Mouse (Mus musculus) spleen, adult 2 months (tissue): ENCODE measurements at regions not wholly inside any gene's neighbourhood (a gene's known extent, or its start where the extent isn't known, plus 50 kb on each side); places are given as distances from the start of the nearest gene placed in this dataset.

Source experiments
- DNase-seq, 2 experiments: peaks; one replicate each; pipeline versions ENCODE4 v3.0.0 to v3.0.0-alpha.2; 2012 to 2021; ENCODE audit warnings: low spot score in 2 of 2, low read depth in 1 of 2
- H3K27ac ChIP-seq: fragments of 200-500 bp; 2 replicates; pipeline ENCODE4 v1.5.1; 2012; ENCODE audit warnings: low read length, inconsistent platforms; ENCODE audit not compliant: insufficient read depth
- H3K27me3 ChIP-seq: fragments of 200-500 bp; 2 replicates; pipeline ENCODE4 v1.6.1; 2012; ENCODE audit warnings: mild to moderate bottlenecking, moderate library complexity, low read length, inconsistent platforms; ENCODE audit not compliant: control insufficient read depth, insufficient read depth
- H3K36me3 ChIP-seq: fragments of 200-500 bp; 2 replicates; pipeline ENCODE4 v1.6.1; 2012; ENCODE audit warnings: mild to moderate bottlenecking, low read length, inconsistent platforms; ENCODE audit not compliant: control insufficient read depth, insufficient read depth
- H3K4me1 ChIP-seq: fragments of 200-500 bp; 2 replicates; pipeline ENCODE4 v1.6.1; 2011; ENCODE audit warnings: inconsistent platforms; ENCODE audit not compliant: control insufficient read depth, insufficient read depth, insufficient read length
- H3K4me3 ChIP-seq: fragments of 200-500 bp; 2 replicates; pipeline ENCODE4 v1.5.1; 2011; ENCODE audit warnings: mild to moderate bottlenecking, inconsistent platforms; ENCODE audit not compliant: insufficient read depth, insufficient read length; ENCODE audit errors: extremely low read depth
- CTCF ChIP-seq: fragments of 200-500 bp; IDR thresholded peaks from 2 replicates; pipeline ENCODE4 v1.5.1; 2011; ENCODE audit warnings: mild to moderate bottlenecking, inconsistent platforms; ENCODE audit not compliant: insufficient read depth, insufficient read length, insufficient replicate concordance; ENCODE audit errors: extremely low read depth
- POLR2A ChIP-seq: fragments of 200-500 bp; IDR thresholded peaks from 2 replicates; pipeline ENCODE4 v1.6.1; 2011; ENCODE audit warnings: low read depth, low read length, inconsistent platforms
- WGBS: fragments of 180-500 bp; shearing (Covaris S2); methylation state at CpG from one replicate; pipeline ENCODE4 v1.1.7; 2018; 5-methylcytosine and 5-hydroxymethylcytosine counted together

- 89% methylated on average over 7 of the region's 7 CpGs for WGBS
- no peak for DNase-seq
- Histone ChIP-seq H3K4me1 (no peaks in the 10 kb centered on the region), H3K36me3 (no peaks in the 10 kb centered on the region), H3K27me3 (no peaks in the 10 kb centered on the region), H3K4me3 (no peak overlapping the region), H3K27ac (no peak overlapping the region)
- TF ChIP-seq CTCF (no peak), POLR2A (no peak)
Observed at GRCm38 (mm10) chr9:67147656-67148055, 98.5 kb upstream of the Tpm1 start.

GRCm38 (mm10) chr9:67145392-67145791, 96.2 kb upstream of the Tpm1 start:
- H3K27me3 ChIP-seq, result no peaks in the 10 kb centered on the region
- no peaks in the 10 kb centered on the region for H3K36me3 ChIP-seq
- H3K4me1 ChIP-seq, result no peaks in the 10 kb centered on the region
- 95% methylated on average over 6 of the region's 6 CpGs for WGBS
- no peak for TF ChIP-seq CTCF
- TF ChIP-seq POLR2A, result no peak
- no peak overlapping the region for H3K4me3 ChIP-seq
- no peak overlapping the region for H3K27ac ChIP-seq
- no peak for DNase-seq

- Histone ChIP-seq H3K4me3 (no peak overlapping the region), H3K27me3 (no peaks in the 10 kb centered on the region), H3K27ac (no peak overlapping the region), H3K36me3 (no peaks in the 10 kb centered on the region), H3K4me1 (no peaks in the 10 kb centered on the region)
- TF ChIP-seq CTCF (no peak), POLR2A (no peak)
- DNase-seq, result no peak
Observed at GRCm38 (mm10) chr9:67144511-67144910, 95.3 kb upstream of the Tpm1 start.

- TF ChIP-seq CTCF, result no peak
- TF ChIP-seq POLR2A, result no peak
- no peaks in the 10 kb centered on the region for H3K36me3 ChIP-seq
- no peak for DNase-seq
- no peak overlapping the region for H3K27ac ChIP-seq
- no peaks in the 10 kb centered on the region for H3K4me1 ChIP-seq
- 77% methylated on average over 7 of the region's 7 CpGs for WGBS
- no peaks in the 10 kb centered on the region for H3K27me3 ChIP-seq
- H3K4me3 ChIP-seq, result no peak overlapping the region
Observed at GRCm38 (mm10) chr9:67140319-67140887, 91.2 kb upstream of the Tpm1 start.

- no peaks in the 10 kb centered on the region for H3K27me3 ChIP-seq
- no peaks in the 10 kb centered on the region for H3K4me1 ChIP-seq
- no peak for DNase-seq
- H3K36me3 ChIP-seq, result no peaks in the 10 kb centered on the region
- 73% methylated on average over 5 of the region's 5 CpGs for WGBS
- TF ChIP-seq POLR2A (no peak), CTCF (no peak)
- H3K4me3 ChIP-seq, result no peak overlapping the region
- no peak overlapping the region for H3K27ac ChIP-seq
Observed at GRCm38 (mm10) chr9:67137681-67138080, 88.5 kb upstream of the Tpm1 start.

- TF ChIP-seq POLR2A, result no peak
- TF ChIP-seq CTCF, result no peak
- H3K4me3 ChIP-seq, result no peak overlapping the region
- H3K36me3 ChIP-seq, result no peaks in the 10 kb centered on the region
- 54% methylated on average over 4 of the region's 4 CpGs for WGBS
- H3K4me1 ChIP-seq, result no peaks in the 10 kb centered on the region
- no peak for DNase-seq
- no peak overlapping the region for H3K27ac ChIP-seq
- H3K27me3 ChIP-seq, result no peaks in the 10 kb centered on the region
Observed at GRCm38 (mm10) chr9:67137141-67137540, 87.9 kb upstream of the Tpm1 start.

GRCm38 (mm10) chr9:67136166-67136565, 87.0 kb upstream of the Tpm1 start:
- no peak for DNase-seq
- 94% methylated on average over 6 of the region's 6 CpGs for WGBS
- Histone ChIP-seq H3K27ac (no peak overlapping the region), H3K4me1 (no peaks in the 10 kb centered on the region), H3K27me3 (no peaks in the 10 kb centered on the region), H3K36me3 (no peaks in the 10 kb centered on the region), H3K4me3 (no peak overlapping the region)
- TF ChIP-seq POLR2A (no peak), CTCF (no peak)
